Mouse (Mus musculus) cerebellum, postnatal 4 days (tissue): Measurements from ENCODE around the gene Tbx5.

ENCODE experiments used
- DNase-seq, 2 experiments: peaks; one replicate each; pipeline ENCODE4 v3.0.0; 2022; ENCODE audit warnings: low spot score in 2 of 2, mixed read lengths in 1 of 2

The Tbx5 gene

GRCm38 (mm10) chr5:119810994-119811690, 21.3 kb upstream of the Tbx5 start:
- DNase-seq, result no peak

GRCm38 (mm10) chr5:119815247-119815646, 17.2 kb upstream of the Tbx5 start:
- no peak for DNase-seq

GRCm38 (mm10) chr5:119820452-119820851, 12.0 kb upstream of the Tbx5 start:
- no peak for DNase-seq

GRCm38 (mm10) chr5:119821506-119821905, 11.0 kb upstream of the Tbx5 start:
- DNase-seq, result no peak

GRCm38 (mm10) chr5:119827341-119827740, 5.1 kb upstream of the Tbx5 start:
- no peak for DNase-seq

- no peak for DNase-seq
Observed at GRCm38 (mm10) chr5:119830611-119831010, 1.9 kb upstream of the Tbx5 start.

GRCm38 (mm10) chr5:119831201-119831771, 1.2 kb upstream of the Tbx5 start:
- DNase-seq, result no peak

- DNase-seq, result no peak
Observed at GRCm38 (mm10) chr5:119831791-119832478, 533 bp upstream of the Tbx5 start.

GRCm38 (mm10) chr5:119833223-119834030, 959 bp downstream of the Tbx5 start:
- no peak for DNase-seq

GRCm38 (mm10) chr5:119834031-119834403, 1.5 kb downstream of the Tbx5 start:
- no peak for DNase-seq

- DNase-seq, result no peak
Observed at GRCm38 (mm10) chr5:119835053-119835867, 2.8 kb downstream of the Tbx5 start.

GRCm38 (mm10) chr5:119835868-119836209, 3.4 kb downstream of the Tbx5 start:
- DNase-seq, result no peak

GRCm38 (mm10) chr5:119836618-119837305, 4.3 kb downstream of the Tbx5 start:
- no peak for DNase-seq

- no peak for DNase-seq
Observed at GRCm38 (mm10) chr5:119837306-119837675, 4.8 kb downstream of the Tbx5 start.

- DNase-seq, result no peak
Observed at GRCm38 (mm10) chr5:119837861-119838260, 5.4 kb downstream of the Tbx5 start.

- no peak for DNase-seq
Observed at GRCm38 (mm10) chr5:119838441-119838840, 6.0 kb downstream of the Tbx5 start.

- DNase-seq, result no peak
Observed at GRCm38 (mm10) chr5:119839156-119839555, 6.7 kb downstream of the Tbx5 start.

- no peak for DNase-seq
Observed at GRCm38 (mm10) chr5:119839616-119840368, 7.3 kb downstream of the Tbx5 start.

- DNase-seq, result no peak
Observed at GRCm38 (mm10) chr5:119840404-119840803, 7.9 kb downstream of the Tbx5 start.
